Mouse (Mus musculus): ENCODE results near the gene Bptf.

DNA sequence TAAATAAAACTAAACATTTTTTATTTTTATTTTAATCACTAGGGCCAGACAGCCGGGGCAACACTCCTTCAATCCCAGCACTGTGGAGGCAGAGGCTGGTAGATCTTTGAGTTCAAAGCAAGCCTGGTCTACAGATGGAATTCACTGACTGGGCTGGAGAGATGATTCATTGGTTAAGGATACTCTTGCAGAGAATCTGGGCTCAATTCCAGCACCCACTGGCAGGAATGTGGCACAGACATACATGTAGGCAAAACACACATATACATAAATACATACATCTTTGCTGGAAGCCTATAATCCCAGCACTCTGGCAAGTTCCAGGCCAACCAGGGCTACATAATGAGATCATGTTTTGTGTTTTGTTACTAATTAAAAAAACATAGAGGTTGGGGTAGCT, 126.4 kb downstream of the Bptf start:
- TF ChIP-seq CTCF (IDR thresholded peaks at IDR 0.05; ENCODE audit: borderline replicate concordance, insufficient read depth, low read length), result no peak
- TF ChIP-seq POLR2A (IDR thresholded peaks at IDR 0.05; ENCODE audit: low read depth, low read length), result no peak
